Mouse (Mus musculus): Measurements from ENCODE around the gene Ryr3. TPM values are rescaled to one million over a fixed set of nuclear protein-coding genes. Genes with fewer than 3 reads are reported as not detected.
"Not testable (repeated sequence)": the region's sequence is repeated elsewhere in the genome, so short reads cannot be mapped to it uniquely, and the experiment has no call there.

Gene Ryr3
- polyA plus RNA-seq, 1 experiment from 2014 or later: 0.14 TPM

DNA sequence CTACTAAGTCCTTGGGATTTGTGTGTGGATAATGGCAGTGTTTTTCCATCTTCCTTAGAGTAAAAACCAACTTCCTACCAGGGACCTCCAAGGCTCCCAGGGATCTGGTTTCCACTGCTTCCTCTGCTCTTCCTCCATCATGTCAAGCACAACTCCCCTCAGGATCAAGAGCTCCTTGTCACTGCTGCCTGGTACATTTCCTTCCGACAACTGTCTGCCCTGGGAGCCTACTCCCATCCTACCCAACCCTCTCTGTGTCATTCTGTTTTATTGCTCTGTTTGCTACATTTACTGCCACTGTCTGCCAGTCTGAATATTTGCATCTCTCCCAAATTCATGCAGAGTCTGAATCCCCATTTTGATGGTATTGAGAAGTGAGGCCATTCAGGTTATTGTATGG, 97.8 kb downstream of the Ryr3 start:
- DNase-seq (ENCODE audit: low spot score): no peak
- H3K36me3 ChIP-seq (ENCODE audit: control insufficient read depth, insufficient read depth, low read length): no peaks in the 10 kb centered on the region
- WGBS: 52% methylated on average over 1 of the region's 1 CpGs
- no peaks in the 10 kb centered on the region for H3K9me3 ChIP-seq (ENCODE audit: control insufficient read depth, low read length)
- H3K4me1 ChIP-seq (replicated peaks; ENCODE audit: control insufficient read depth, insufficient read depth, low read length): no peaks in the 10 kb centered on the region
- no peak for ATAC-seq (replicated peaks; ENCODE audit: low FRiP score)
- H3K27me3 ChIP-seq (replicated peaks; ENCODE audit: control insufficient read depth, insufficient read depth, low read length): no peaks in the 10 kb centered on the region
- no peak overlapping the region for H3K27ac ChIP-seq (ENCODE audit: low read depth, low read length)
- H3K4me3 ChIP-seq (ENCODE audit: low read depth, low read length): no peak overlapping the region
- H3K4me2 ChIP-seq: no peak overlapping the region
- H3K9ac ChIP-seq (ENCODE audit: low read depth, low read length): no peak overlapping the region

DNA sequence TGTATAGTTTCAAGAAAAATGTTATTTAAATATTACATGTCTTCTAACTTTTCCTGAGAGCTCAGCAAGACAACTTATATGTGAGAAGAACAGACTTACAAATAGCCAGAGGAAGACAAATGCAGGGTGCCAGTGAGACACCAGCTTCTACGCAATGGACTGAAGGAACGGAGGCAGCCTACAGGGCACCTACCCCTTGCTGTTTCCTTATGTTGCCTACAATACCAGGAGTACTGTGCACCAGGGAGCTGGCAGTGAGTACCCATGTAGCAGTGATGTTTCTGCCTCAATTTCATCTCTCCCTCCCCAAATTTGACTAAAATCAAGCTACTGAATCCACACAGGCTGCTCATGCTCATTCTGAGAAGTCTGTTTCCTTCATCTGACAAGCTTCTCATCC, 100.1 kb downstream of the Ryr3 start:
- no peak for DNase-seq (ENCODE audit: low spot score)
- 91% methylated on average over 2 of the region's 2 CpGs for WGBS
- Histone ChIP-seq H3K4me1 (replicated peaks; ENCODE audit: control insufficient read depth, insufficient read depth, low read length) (no peaks in the 10 kb centered on the region), H3K9me3 (ENCODE audit: control insufficient read depth, low read length) (no peaks in the 10 kb centered on the region), H3K27me3 (replicated peaks; ENCODE audit: control insufficient read depth, insufficient read depth, low read length) (no peaks in the 10 kb centered on the region), H3K36me3 (ENCODE audit: control insufficient read depth, insufficient read depth, low read length) (no peaks in the 10 kb centered on the region), H3K9ac (ENCODE audit: low read depth, low read length) (no peak overlapping the region), H3K27ac (ENCODE audit: low read depth, low read length) (no peak overlapping the region), H3K4me3 (ENCODE audit: low read depth, low read length) (no peak overlapping the region), H3K4me2 (no peak overlapping the region)
- no peak for ATAC-seq (replicated peaks; ENCODE audit: low FRiP score)

- WGBS: 87% methylated on average over 4 of the region's 4 CpGs
- no peak overlapping the region for H3K4me2 ChIP-seq
Observed at GRCm38 (mm10) chr2:113115897-113116283, 101.0 kb downstream of the Ryr3 start.

GRCm38 (mm10) chr2:113115248-113115896, 101.5 kb downstream of the Ryr3 start:
- Histone ChIP-seq H3K9ac (ENCODE audit: low read depth, low read length) (no peak overlapping the region), H3K27me3 (replicated peaks; ENCODE audit: control insufficient read depth, insufficient read depth, low read length) (no peaks in the 10 kb centered on the region), H3K27ac (ENCODE audit: low read depth, low read length) (no peak overlapping the region), H3K4me2 (no peak overlapping the region), H3K4me3 (ENCODE audit: low read depth, low read length) (no peak overlapping the region), H3K4me1 (replicated peaks; ENCODE audit: control insufficient read depth, insufficient read depth, low read length) (no peaks in the 10 kb centered on the region), H3K36me3 (ENCODE audit: control insufficient read depth, insufficient read depth, low read length) (no peaks in the 10 kb centered on the region), H3K9me3 (ENCODE audit: control insufficient read depth, low read length) (no peaks in the 10 kb centered on the region)
- DNase-seq (ENCODE audit: low spot score) (no peak), ATAC-seq (replicated peaks; ENCODE audit: low FRiP score) (no peak)
- 72% methylated on average over 4 of the region's 4 CpGs for WGBS

More at GRCm38 (mm10) chr2:113115897-113116283, 101.0 kb downstream of the Ryr3 start:
- no peaks in the 10 kb centered on the region for H3K36me3 ChIP-seq (ENCODE audit: control insufficient read depth, insufficient read depth, low read length)
- ATAC-seq (replicated peaks; ENCODE audit: low FRiP score) (no peak), DNase-seq (ENCODE audit: low spot score) (no peak)
- H3K9ac ChIP-seq (ENCODE audit: low read depth, low read length): no peak overlapping the region
- no peak overlapping the region for H3K4me3 ChIP-seq (ENCODE audit: low read depth, low read length)
- H3K4me1 ChIP-seq (replicated peaks; ENCODE audit: control insufficient read depth, insufficient read depth, low read length): no peaks in the 10 kb centered on the region
- H3K9me3 ChIP-seq (ENCODE audit: control insufficient read depth, low read length): no peaks in the 10 kb centered on the region
- no peak overlapping the region for H3K27ac ChIP-seq (ENCODE audit: low read depth, low read length)
- no peaks in the 10 kb centered on the region for H3K27me3 ChIP-seq (replicated peaks; ENCODE audit: control insufficient read depth, insufficient read depth, low read length)

- H3K27ac ChIP-seq (ENCODE audit: low read depth, low read length): no peak overlapping the region
- 77% methylated on average over 6 of the region's 6 CpGs for WGBS
- no peaks in the 10 kb centered on the region for H3K9me3 ChIP-seq (ENCODE audit: control insufficient read depth, low read length)
- H3K27me3 ChIP-seq (replicated peaks; ENCODE audit: control insufficient read depth, insufficient read depth, low read length): no peaks in the 10 kb centered on the region
- no peaks in the 10 kb centered on the region for H3K4me1 ChIP-seq (replicated peaks; ENCODE audit: control insufficient read depth, insufficient read depth, low read length)
- no peak for ATAC-seq (replicated peaks; ENCODE audit: low FRiP score)
- no peak overlapping the region for H3K4me2 ChIP-seq
- no peak overlapping the region for H3K4me3 ChIP-seq (ENCODE audit: low read depth, low read length)
- no peaks in the 10 kb centered on the region for H3K36me3 ChIP-seq (ENCODE audit: control insufficient read depth, insufficient read depth, low read length)
- no peak overlapping the region for H3K9ac ChIP-seq (ENCODE audit: low read depth, low read length)
- DNase-seq (ENCODE audit: low spot score): no peak
Observed at GRCm38 (mm10) chr2:113104609-113105008, 112.3 kb downstream of the Ryr3 start.

GRCm38 (mm10) chr2:113095184-113095583, 121.7 kb downstream of the Ryr3 start:
- Histone ChIP-seq H3K9ac (ENCODE audit: low read depth, low read length) (no peak overlapping the region), H3K27ac (ENCODE audit: low read depth, low read length) (no peak overlapping the region), H3K4me1 (replicated peaks; ENCODE audit: control insufficient read depth, insufficient read depth, low read length) (no peaks in the 10 kb centered on the region), H3K27me3 (replicated peaks; ENCODE audit: control insufficient read depth, insufficient read depth, low read length) (no peaks in the 10 kb centered on the region), H3K9me3 (ENCODE audit: control insufficient read depth, low read length) (no peaks in the 10 kb centered on the region), H3K36me3 (ENCODE audit: control insufficient read depth, insufficient read depth, low read length) (no peaks in the 10 kb centered on the region), H3K4me3 (ENCODE audit: low read depth, low read length) (no peak overlapping the region), H3K4me2 (no peak overlapping the region)
- WGBS: 79% methylated on average over 4 of the region's 4 CpGs
- no peak for ATAC-seq (replicated peaks; ENCODE audit: low FRiP score)
- DNase-seq (ENCODE audit: low spot score): no peak

DNA sequence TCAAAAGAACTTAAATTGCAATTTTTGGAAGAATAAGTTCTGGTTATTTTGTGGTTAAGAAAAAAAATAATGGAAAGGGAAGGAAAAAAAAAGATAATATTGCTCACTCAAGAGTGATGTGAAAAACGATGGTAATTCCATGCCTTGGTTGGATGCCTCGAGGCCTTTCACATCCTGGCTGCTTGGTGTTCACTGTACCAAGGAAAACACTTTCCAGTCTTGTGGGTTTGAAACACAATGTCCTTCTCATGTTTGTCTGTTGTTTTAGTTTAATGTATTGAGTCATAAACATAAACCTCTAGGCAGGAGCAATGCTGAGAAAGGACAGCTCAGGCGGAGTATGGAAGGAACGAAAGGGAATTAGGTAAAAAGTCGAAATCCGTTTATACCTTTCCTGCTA, 122.8 kb downstream of the Ryr3 start:
- no peaks in the 10 kb centered on the region for H3K27me3 ChIP-seq (replicated peaks; ENCODE audit: control insufficient read depth, insufficient read depth, low read length)
- DNase-seq (ENCODE audit: low spot score): no peak
- no peak for ATAC-seq (replicated peaks; ENCODE audit: low FRiP score)
- 87% methylated on average over 6 of the region's 6 CpGs for WGBS
- no peaks in the 10 kb centered on the region for H3K4me1 ChIP-seq (replicated peaks; ENCODE audit: control insufficient read depth, insufficient read depth, low read length)
- no peaks in the 10 kb centered on the region for H3K36me3 ChIP-seq (ENCODE audit: control insufficient read depth, insufficient read depth, low read length)
- H3K4me2 ChIP-seq: no peak overlapping the region
- H3K4me3 ChIP-seq (ENCODE audit: low read depth, low read length): no peak overlapping the region
- H3K27ac ChIP-seq (ENCODE audit: low read depth, low read length): no peak overlapping the region
- no peak overlapping the region for H3K9ac ChIP-seq (ENCODE audit: low read depth, low read length)
- no peaks in the 10 kb centered on the region for H3K9me3 ChIP-seq (ENCODE audit: control insufficient read depth, low read length)

GRCm38 (mm10) chr2:113092756-113093155, 124.1 kb downstream of the Ryr3 start:
- DNase-seq (ENCODE audit: low spot score) (no peak), ATAC-seq (replicated peaks; ENCODE audit: low FRiP score) (no peak)
- 84% methylated on average over 1 of the region's 1 CpGs for WGBS
- Histone ChIP-seq H3K9me3 (ENCODE audit: control insufficient read depth, low read length) (no peaks in the 10 kb centered on the region), H3K4me2 (no peak overlapping the region), H3K27ac (ENCODE audit: low read depth, low read length) (no peak overlapping the region), H3K27me3 (replicated peaks; ENCODE audit: control insufficient read depth, insufficient read depth, low read length) (no peaks in the 10 kb centered on the region), H3K9ac (ENCODE audit: low read depth, low read length) (no peak overlapping the region), H3K36me3 (ENCODE audit: control insufficient read depth, insufficient read depth, low read length) (no peaks in the 10 kb centered on the region), H3K4me3 (ENCODE audit: low read depth, low read length) (no peak overlapping the region), H3K4me1 (replicated peaks; ENCODE audit: control insufficient read depth, insufficient read depth, low read length) (no peaks in the 10 kb centered on the region)

GRCm38 (mm10) chr2:113091316-113091715, 125.6 kb downstream of the Ryr3 start:
- ATAC-seq (replicated peaks; ENCODE audit: low FRiP score): not testable (repeated sequence)

More at GRCm38 (mm10) chr2:113091316-113091715, 125.6 kb downstream of the Ryr3 start:
- 64% methylated on average over 1 of the region's 1 CpGs for WGBS
- not testable (repeated sequence) for DNase-seq (ENCODE audit: low spot score); H3K27ac ChIP-seq (ENCODE audit: low read depth, low read length); H3K4me3 ChIP-seq (ENCODE audit: low read depth, low read length); H3K9me3 ChIP-seq (ENCODE audit: control insufficient read depth, low read length); H3K36me3 ChIP-seq (ENCODE audit: control insufficient read depth, insufficient read depth, low read length); H3K4me2 ChIP-seq; H3K4me1 ChIP-seq (replicated peaks; ENCODE audit: control insufficient read depth, insufficient read depth, low read length); H3K27me3 ChIP-seq (replicated peaks; ENCODE audit: control insufficient read depth, insufficient read depth, low read length); H3K9ac ChIP-seq (ENCODE audit: low read depth, low read length)
